Mouse (Mus musculus) embryo, embryonic 9.5 days (tissue): ENCODE results near the gene Pced1b.

Source experiments
- DNase-seq: peaks from one replicate; pipeline ENCODE4 v3.0.0-alpha.2; 2017; ENCODE audit errors: extremely low spot score

Pced1b gene

DNA sequence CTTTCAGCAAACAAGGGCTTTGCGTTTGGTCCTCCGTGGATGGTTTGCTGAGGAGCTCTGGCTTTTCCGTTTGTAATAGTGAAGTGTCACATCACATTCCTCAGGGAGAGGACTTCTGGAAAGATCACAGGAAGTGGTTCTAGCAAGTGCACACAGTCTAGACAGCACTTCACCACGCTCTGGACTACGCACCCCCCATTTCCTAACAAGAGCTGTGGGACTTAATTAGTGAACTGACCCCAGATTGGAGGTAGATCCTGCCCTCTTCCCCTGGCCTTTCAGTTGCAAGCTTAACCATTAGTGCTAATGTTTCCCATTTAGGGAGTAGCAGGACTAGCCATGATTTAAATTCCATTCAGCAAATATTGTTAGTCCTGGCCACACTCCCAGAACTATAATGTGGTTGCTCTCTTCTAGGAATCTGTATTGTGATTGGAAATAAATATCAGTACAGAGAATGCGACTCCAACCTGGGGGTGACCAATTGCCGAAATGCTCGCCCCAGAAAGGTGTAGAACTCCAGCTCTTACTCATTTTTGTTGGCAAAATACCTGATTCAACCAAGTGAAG, 10.4 kb downstream of the Pced1b start:
- no peak for DNase-seq

- DNase-seq = no peak
Observed at GRCm38 (mm10) chr15:97258483-97259230, 11.8 kb downstream of the Pced1b start.

GRCm38 (mm10) chr15:97259300-97259699, 12.4 kb downstream of the Pced1b start:
- no peak for DNase-seq

- no peak for DNase-seq
Observed at GRCm38 (mm10) chr15:97259968-97260597, 13.2 kb downstream of the Pced1b start.

DNA sequence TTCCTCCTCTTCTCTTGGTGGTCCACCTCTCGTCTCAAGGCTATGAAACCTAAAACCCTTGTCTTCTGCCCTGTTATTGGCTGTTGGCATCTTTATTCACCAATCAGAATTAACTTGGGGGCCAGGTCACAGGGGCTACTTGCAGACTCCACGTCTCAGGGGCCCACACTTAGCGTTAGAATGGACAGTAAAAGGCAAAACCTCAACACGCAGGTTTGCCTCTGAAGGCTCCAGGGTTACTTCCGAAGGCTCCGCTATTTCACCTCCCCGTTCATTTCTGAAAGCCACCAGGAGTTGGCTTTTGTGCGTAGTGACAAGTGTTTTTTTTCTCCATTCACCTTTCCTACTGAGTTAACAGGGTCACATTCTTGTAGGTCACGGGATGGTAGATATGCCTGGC, 15.3 kb downstream of the Pced1b start:
- DNase-seq = no peak

DNA sequence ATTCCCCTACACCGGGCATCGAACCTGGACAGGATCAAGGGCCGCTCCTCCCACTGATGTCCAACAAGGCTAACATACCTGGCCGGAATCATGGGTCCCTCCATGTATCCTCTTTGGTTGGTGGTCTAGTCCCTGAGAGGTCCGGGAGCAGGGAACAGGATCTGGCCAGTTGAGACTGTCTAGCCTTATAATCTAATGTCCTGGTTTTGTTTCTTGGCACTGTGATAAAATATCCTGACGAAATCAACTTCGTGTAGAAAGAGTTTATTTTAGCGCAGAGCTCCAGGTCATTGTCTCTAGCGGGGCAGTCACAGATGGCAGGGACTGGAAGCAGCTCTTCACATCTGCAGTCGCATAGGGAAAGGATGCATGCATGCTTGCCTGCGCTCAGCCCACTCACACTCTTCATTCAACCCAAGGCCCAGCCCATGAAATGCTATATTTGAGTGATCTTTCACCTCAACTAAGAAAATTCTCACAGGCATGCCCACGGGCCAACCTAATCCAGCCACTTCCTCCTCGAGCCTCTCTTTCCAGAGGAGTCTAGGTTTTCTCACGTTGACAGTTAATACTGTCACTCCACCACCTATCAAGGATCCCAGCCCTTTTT, 19.4 kb downstream of the Pced1b start:
- DNase-seq = no peak

GRCm38 (mm10) chr15:97267094-97267695, 20.3 kb downstream of the Pced1b start:
- no peak for DNase-seq

DNA sequence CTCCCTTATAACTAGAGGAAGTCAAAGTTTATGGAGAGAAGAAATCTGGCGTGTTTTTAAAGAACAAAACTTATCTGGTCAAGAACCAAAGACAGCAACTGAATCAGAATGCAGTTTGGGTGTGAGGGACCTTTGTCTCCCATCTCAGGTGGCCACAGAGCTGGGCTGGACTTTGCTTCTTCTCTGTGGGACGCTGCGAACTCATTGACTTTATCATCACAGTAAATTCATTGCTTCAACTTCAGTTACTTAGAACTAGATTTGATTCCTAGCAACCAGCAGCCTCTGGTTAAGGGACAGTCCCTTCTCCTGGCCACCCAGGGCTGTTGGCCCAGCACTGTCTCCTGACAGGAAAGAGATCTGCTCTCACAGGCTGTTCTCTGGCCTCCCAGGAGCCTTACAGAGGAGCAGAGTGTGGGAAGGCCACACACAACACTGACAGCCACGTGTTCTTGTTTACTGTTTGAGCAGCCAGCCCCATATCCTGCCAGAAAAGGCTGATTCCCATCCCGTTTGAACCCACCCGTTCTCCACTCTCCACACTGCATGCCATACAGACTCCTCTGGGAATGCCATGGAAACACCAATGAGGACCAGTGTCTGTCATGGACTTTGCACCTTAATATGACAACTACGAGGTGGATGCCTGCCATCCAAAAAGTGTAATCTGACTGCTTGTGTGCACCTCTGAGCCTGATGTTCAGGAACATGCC, 25.2 kb downstream of the Pced1b start:
- no peak for DNase-seq

GRCm38 (mm10) chr15:97272831-97273230, 25.9 kb downstream of the Pced1b start:
- DNase-seq = no peak

GRCm38 (mm10) chr15:97275626-97276395, 28.9 kb downstream of the Pced1b start:
- DNase-seq = no peak

DNA sequence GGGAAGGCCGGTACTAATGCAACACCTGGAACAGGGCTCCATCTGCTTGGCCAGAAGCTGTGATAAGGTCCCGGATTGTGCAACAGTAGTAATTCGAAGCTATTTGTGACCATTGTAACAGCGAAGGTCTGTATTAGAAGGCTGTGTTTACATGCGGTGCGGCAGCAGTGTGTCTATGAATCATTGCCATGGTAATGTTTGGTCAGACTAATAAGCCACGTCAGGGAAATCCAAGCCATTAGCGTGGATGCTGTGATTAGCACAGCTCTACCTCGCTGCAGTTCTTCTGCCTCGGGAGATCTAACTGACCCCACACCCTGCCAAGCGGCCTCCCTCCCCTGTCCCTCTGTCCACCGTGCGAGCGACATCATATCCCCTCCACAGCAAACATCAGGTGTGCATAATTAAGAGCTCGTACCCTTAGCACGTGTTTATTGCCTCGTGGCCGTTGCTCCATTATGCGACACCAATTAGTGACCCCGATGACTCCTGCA, 29.8 kb downstream of the Pced1b start:
- DNase-seq = no peak

DNA sequence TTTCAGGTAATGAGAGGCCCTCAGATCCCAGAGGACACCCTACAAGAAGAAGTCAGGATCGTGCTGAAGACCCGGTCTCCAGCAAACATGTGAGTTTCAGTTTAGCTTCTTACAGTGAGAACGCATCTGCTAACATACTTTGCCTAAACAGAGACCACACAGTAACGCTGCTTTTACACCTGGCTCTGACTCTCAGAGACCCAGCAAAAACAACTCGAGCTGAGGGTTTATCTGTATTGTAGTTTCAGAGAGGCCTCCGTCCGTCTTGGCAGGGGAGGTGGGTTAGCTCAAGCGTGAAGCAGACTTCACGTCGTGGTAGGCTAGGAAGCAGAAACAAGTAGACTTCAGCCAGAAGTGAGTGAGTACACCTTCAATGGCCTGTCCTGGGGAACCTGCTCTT, 30.4 kb downstream of the Pced1b start:
- DNase-seq = no peak

DNA sequence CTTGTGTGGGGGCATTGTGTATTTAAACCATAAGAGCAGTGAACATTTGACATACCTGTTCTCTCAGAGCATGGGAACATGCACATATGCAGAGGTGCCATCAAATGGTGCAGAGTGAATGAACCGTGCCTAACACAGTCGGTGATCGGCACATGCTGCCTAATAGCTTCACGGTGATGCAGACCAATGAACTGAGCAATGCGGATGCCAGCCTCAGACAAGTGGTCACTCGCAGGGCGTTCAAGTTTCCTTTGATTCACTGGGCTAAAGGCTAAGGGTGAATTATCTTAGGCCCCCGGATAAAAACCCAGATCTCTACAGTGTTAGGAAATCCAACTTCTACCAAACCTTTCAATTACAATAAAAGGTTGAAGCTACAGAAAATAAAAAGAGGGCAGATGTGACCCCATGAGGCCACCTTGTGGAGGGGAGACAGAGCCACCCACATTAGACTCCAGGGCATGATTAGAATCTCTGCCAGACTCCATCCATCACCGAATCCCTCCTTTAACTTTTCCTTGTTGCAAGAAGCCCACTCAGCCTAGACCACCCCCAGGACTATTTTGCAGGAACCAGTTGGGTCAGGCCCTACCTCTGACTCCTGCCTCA, 31.5 kb downstream of the Pced1b start:
- no peak for DNase-seq

DNA sequence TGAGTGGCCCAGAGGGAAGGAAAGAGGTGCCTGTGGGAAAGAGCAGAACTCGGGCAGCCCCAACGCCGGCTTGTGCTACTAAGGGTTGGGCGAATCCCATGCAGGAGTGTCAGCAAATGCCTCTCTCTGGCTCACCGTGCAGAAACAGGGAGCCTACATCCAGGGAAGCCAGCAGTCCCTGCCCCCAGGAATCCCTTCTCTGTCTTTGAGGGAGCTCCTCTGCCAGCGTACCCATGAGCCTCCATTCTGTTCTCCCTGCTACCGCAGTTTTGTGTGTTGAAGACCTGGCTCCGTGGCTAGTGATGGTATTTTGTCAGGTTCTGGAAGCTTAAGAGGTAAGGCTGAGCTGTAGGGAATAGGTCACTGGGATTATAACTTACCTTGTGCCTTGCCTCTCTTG, 33.2 kb downstream of the Pced1b start:
- no peak for DNase-seq

- no peak for DNase-seq
Observed at GRCm38 (mm10) chr15:97280776-97281175, 33.9 kb downstream of the Pced1b start.

- no peak for DNase-seq
Observed at GRCm38 (mm10) chr15:97281712-97282571, 35.0 kb downstream of the Pced1b start.

GRCm38 (mm10) chr15:97282572-97282881, 35.6 kb downstream of the Pced1b start:
- no peak for DNase-seq

GRCm38 (mm10) chr15:97284201-97284600, 37.3 kb downstream of the Pced1b start:
- DNase-seq = no peak

- no peak for DNase-seq
Observed at GRCm38 (mm10) chr15:97285665-97286212, 38.8 kb downstream of the Pced1b start.
